8 mouse cellular contexts compared by ENCODE assay signal in genomic region chr7:8092871-8093270, GRCm38 (mm10).
DNase-seq lines count a peak whose midpoint lies in the region; TF ChIP-seq lines count a peak whose summit lies in the region.
"Not testable (repeated sequence)": the region's sequence is repeated elsewhere in the genome, so short reads cannot be mapped to it uniquely, and the experiment has no call there.

No protein-coding gene starts in this region.

- TF ChIP-seq CTCF in lung, adult 2 months (IDR thresholded peaks at IDR 0.05; ENCODE audit: insufficient read depth, low read length) = not testable (repeated sequence)

- H3K4me3 ChIP-seq in lung, adult 2 months (replicated peaks; ENCODE audit: extremely low read depth, low read depth, low read length) = not testable (repeated sequence)

- WGBS in lung, adult 2 months = 31% methylated on average over 11 of the region's 15 CpGs

- not testable (repeated sequence) for H3K4me1 ChIP-seq in lung, adult 2 months (ENCODE audit: control insufficient read depth, insufficient read depth, low read length)

- DNase-seq in T-cell, adult 2 months (ENCODE audit: low spot score) = peak; percentile 17
- peak; percentile 1 for DNase-seq in cerebellum, adult 9-10 months
- peak; percentile 3 to 15 for DNase-seq in gastrocnemius, postnatal 36 days
- DNase-seq in heart, postnatal 4 days = peak; percentile 42
- DNase-seq in kidney, postnatal 4 days = peak; percentile 38 to 55
- peak; percentile 11 for DNase-seq in lung, adult 2 months
- DNase-seq in right cerebral cortex, adult 18-20 months = peak; percentile 2
- peak; percentile 31 for DNase-seq in thymus, postnatal 25 days

- TF ChIP-seq POLR2A in lung, adult 2 months (IDR thresholded peaks at IDR 0.05; ENCODE audit: borderline replicate concordance, extremely low read depth, low read depth, low read length) = not testable (repeated sequence)

- intact Hi-C loops in gastrocnemius, postnatal 36 days (cut with DNase I) = not testable (repeated sequence)
